Mouse (Mus musculus): ENCODE results near the gene Lrp4. TPM values are rescaled to one million over a fixed set of nuclear protein-coding genes. Genes with fewer than 3 reads are reported as not detected.
A peak's percentile ranks its signal among the peaks of the same experiment; 100 is the strongest.
"Not testable (repeated sequence)": the region's sequence is repeated elsewhere in the genome, so short reads cannot be mapped to it uniquely, and the experiment has no call there.

Lrp4 gene
- polyA plus RNA-seq, 1 experiment: 5.9 TPM

DNA sequence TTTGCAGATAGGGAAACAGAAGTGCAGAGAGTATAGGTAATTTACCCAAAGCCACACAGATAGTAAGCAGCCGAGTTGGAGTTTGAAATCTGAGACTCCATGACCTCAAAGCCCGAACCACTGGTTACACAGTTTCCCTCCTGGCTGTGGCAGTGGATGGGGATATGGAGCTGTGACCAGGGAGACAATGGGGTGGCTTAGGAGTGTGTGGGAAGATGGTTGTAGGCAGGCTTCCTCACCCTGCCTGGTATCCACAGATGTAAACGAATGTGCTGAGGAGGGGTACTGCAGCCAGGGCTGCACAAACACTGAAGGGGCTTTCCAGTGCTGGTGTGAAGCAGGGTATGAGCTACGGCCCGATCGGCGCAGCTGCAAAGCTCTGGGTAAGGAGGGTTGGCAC is 19.5 kb downstream of the Lrp4 start:
- Histone ChIP-seq H3K27me3 (ENCODE audit: control insufficient read depth, insufficient read depth, low read length) (no peaks in the 10 kb centered on the region), H3K27ac (ENCODE audit: insufficient read depth, low read length) (no peak overlapping the region), H3K4me1 (ENCODE audit: control insufficient read depth, insufficient read depth, low read length) (peaks cover 12% of the 10 kb centered on the region), H3K4me3 (replicated peaks; ENCODE audit: insufficient read depth, low read depth, low read length) (no peak overlapping the region)
- DNase-seq: no peak
- WGBS: 76% methylated on average over 7 of the region's 7 CpGs
- TF ChIP-seq CTCF (IDR thresholded peaks at IDR 0.05; ENCODE audit: borderline replicate concordance, insufficient read depth, low read depth, low read length) (no peak), POLR2A (IDR thresholded peaks at IDR 0.05; ENCODE audit: borderline replicate concordance, insufficient read depth, low read length) (no peak)

DNA sequence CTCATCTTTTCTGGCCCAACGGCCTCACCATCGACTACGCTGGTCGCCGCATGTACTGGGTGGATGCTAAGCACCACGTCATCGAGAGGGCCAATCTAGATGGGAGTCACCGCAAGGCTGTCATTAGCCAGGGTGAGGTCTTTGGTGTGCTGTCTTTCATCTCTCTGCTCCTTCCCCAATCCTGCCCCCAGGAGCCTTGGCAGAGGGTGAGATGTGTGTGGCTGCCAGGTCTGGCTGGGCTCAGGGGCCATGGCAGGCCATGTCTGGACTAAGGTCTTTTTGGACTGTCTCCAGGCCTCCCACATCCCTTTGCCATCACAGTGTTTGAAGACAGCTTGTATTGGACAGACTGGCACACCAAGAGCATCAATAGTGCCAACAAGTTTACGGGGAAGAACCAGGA is 23.1 kb downstream of the Lrp4 start:
- peak; percentile 60 to 72 for DNase-seq
- TF ChIP-seq CTCF (IDR thresholded peaks at IDR 0.05; ENCODE audit: borderline replicate concordance, insufficient read depth, low read depth, low read length): no peak
- TF ChIP-seq POLR2A (IDR thresholded peaks at IDR 0.05; ENCODE audit: borderline replicate concordance, insufficient read depth, low read length): no peak
- Histone ChIP-seq H3K4me1 (ENCODE audit: control insufficient read depth, insufficient read depth, low read length) (peaks cover 12% of the 10 kb centered on the region), H3K27me3 (ENCODE audit: control insufficient read depth, insufficient read depth, low read length) (no peaks in the 10 kb centered on the region), H3K4me3 (replicated peaks; ENCODE audit: insufficient read depth, low read depth, low read length) (no peak overlapping the region), H3K27ac (ENCODE audit: insufficient read depth, low read length) (no peak overlapping the region)
- WGBS: 33% methylated on average over 9 of the region's 9 CpGs

DNA sequence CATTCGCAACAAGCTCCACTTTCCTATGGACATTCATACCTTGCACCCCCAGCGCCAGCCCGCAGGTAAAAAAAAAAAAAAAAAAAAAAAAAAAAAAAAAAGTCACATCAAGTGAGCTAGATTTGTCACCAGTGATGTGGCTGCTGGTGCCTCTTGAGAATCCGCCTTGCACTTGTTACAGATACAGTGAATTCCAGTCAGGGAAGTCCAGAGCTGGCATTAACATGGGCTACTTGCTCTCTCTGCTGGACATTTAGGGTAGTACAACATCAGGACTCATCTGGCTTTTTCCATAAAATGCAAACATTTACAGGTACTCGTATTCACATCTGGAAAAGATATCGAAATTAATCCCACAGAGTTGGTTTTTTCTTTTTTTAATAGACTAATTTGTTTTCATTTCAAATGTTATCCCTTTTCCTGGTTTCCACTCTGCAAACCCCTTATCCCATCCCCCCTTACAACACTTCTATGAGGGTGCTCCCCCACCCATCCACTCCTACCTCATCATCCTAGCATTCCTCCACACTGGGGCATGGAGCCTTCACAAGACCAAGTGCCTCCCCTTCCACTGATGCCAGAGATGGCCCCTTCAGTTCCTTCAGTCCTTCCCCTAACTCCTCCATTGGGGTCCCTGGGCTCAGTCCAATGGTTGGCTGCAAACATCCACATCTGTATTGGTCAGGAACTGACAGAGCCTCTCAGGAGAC is 23.6 kb downstream of the Lrp4 start:
- Histone ChIP-seq H3K27me3 (ENCODE audit: control insufficient read depth, insufficient read depth, low read length) (no peaks in the 10 kb centered on the region), H3K27ac (ENCODE audit: insufficient read depth, low read length) (no peak overlapping the region), H3K4me3 (replicated peaks; ENCODE audit: insufficient read depth, low read depth, low read length) (no peak overlapping the region), H3K4me1 (ENCODE audit: control insufficient read depth, insufficient read depth, low read length) (peaks cover 12% of the 10 kb centered on the region)
- 25% methylated on average over 6 of the region's 6 CpGs for WGBS
- TF ChIP-seq CTCF (IDR thresholded peaks at IDR 0.05; ENCODE audit: borderline replicate concordance, insufficient read depth, low read depth, low read length): peak; percentile 64
- no peak for TF ChIP-seq POLR2A (IDR thresholded peaks at IDR 0.05; ENCODE audit: borderline replicate concordance, insufficient read depth, low read length)
- peak; percentile 62 to 80 for DNase-seq

DNA sequence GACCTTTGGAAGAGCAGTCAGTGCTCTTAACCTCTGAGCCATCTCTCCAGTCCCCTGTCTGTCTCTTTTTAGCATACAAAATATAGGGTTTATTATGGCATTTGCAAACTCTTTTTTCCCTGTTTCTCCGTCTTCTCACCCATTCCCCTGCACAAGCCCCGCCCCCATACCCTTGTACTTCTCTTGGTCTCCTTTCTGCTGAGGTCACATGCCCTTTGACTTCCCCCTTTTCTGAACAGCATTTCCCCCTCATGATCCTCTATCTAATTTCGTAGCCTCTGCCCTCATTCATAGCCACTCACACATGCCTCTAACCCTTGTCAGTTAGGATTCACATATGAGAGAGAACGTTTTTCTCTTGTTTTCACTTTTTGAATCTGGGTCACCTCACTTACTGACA is 27.4 kb downstream of the Lrp4 start:
- Histone ChIP-seq H3K4me1 (ENCODE audit: control insufficient read depth, insufficient read depth, low read length) (peaks cover 5% of the 10 kb centered on the region), H3K4me3 (replicated peaks; ENCODE audit: insufficient read depth, low read depth, low read length) (no peak overlapping the region), H3K27ac (ENCODE audit: insufficient read depth, low read length) (no peak overlapping the region), H3K27me3 (ENCODE audit: control insufficient read depth, insufficient read depth, low read length) (no peaks in the 10 kb centered on the region)
- DNase-seq: no peak
- 93% methylated on average over 4 of the region's 4 CpGs for WGBS
- no peak for TF ChIP-seq POLR2A (IDR thresholded peaks at IDR 0.05; ENCODE audit: borderline replicate concordance, insufficient read depth, low read length)
- TF ChIP-seq CTCF (IDR thresholded peaks at IDR 0.05; ENCODE audit: borderline replicate concordance, insufficient read depth, low read depth, low read length): no peak

DNA sequence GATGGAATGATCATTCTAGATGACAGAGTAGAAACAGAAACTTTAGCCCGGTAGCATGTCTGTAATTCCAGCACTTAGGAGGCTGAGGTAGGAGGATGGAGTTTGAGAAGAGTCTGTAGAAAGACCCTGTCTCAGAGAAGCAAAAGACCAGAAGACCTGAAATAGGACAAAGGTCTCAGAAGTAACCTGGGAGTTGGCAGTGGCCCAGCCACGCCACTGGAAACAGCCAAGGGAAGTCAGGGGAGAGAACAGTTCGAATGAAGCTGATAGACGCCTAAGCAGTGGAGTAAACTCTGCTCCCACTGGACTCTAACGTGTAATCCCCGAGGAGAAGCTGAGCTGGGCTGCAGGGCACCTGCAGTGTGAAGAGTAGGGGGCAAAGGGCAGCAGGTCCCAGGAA is 27.9 kb downstream of the Lrp4 start:
- Histone ChIP-seq H3K27ac (ENCODE audit: insufficient read depth, low read length) (no peak overlapping the region), H3K27me3 (ENCODE audit: control insufficient read depth, insufficient read depth, low read length) (no peaks in the 10 kb centered on the region), H3K4me3 (replicated peaks; ENCODE audit: insufficient read depth, low read depth, low read length) (no peak overlapping the region), H3K4me1 (ENCODE audit: control insufficient read depth, insufficient read depth, low read length) (peaks cover 3% of the 10 kb centered on the region)
- 75% methylated on average over 6 of the region's 6 CpGs for WGBS
- DNase-seq: no peak
- no peak for TF ChIP-seq CTCF (IDR thresholded peaks at IDR 0.05; ENCODE audit: borderline replicate concordance, insufficient read depth, low read depth, low read length)
- TF ChIP-seq POLR2A (IDR thresholded peaks at IDR 0.05; ENCODE audit: borderline replicate concordance, insufficient read depth, low read length): no peak

DNA sequence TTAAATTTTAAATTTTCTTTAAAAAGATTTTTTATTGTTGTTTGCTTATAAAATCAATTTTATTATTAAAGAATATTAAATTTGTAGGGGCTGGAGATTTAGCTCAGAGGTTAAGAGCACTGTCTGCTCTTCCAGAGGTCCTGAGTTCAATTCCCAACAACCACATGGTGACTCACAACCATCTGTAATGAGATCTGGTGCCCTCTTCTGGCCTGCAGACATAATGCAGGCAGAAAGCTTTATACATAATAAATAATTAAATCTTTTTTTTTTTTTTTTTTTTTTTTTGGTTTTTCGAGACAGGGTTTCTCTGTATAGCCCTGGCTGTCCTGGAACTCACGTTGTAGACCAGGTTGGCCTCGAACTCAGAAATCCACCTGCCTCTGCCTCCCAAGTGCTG is 30.0 kb downstream of the Lrp4 start:
- WGBS: 45% methylated on average over 3 of the region's 3 CpGs
- DNase-seq: not testable (repeated sequence)

DNA sequence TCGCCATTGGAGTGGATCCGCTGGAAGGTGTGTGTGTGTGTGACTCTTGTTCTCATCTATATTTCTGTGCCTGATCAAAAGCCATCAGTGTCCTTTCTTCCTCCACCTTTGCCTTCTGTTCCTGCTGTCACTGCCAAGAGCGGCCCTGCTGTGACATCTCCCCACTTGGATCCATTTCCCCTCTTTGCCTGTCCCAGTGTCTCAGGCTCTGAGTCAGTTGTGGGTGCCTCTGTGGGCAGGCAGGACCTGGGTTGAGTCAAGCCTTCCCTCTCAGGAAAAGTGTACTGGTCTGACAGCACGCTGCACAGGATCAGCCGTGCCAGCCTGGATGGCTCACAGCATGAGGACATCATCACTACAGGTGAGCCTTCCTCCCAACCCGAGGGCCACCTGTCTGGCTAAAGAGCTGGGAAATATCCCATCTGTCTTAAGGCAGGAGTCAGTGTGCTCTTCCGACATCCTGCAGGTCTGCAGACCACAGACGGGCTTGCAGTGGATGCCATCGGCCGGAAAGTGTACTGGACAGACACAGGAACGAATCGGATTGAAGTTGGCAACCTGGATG is 34.8 kb downstream of the Lrp4 start:
- Histone ChIP-seq H3K4me1 (ENCODE audit: control insufficient read depth, insufficient read depth, low read length) (peaks cover 32% of the 10 kb centered on the region), H3K4me3 (replicated peaks; ENCODE audit: insufficient read depth, low read depth, low read length) (no peak overlapping the region), H3K27ac (ENCODE audit: insufficient read depth, low read length) (peak overlapping the region; percentile 89), H3K27me3 (ENCODE audit: control insufficient read depth, insufficient read depth, low read length) (no peaks in the 10 kb centered on the region)
- TF ChIP-seq CTCF (IDR thresholded peaks at IDR 0.05; ENCODE audit: borderline replicate concordance, insufficient read depth, low read depth, low read length) (no peak), POLR2A (IDR thresholded peaks at IDR 0.05; ENCODE audit: borderline replicate concordance, insufficient read depth, low read length) (0 out of 2 replicates have a peak, but pooled peaks have one; percentile 30)
- 10% methylated on average over 12 of the region's 12 CpGs for WGBS
- peak; percentile 90 to 96 for DNase-seq

More for the DNA sequence above, 30.0 kb downstream of the Lrp4 start:
- H3K27ac ChIP-seq (ENCODE audit: insufficient read depth, low read length); H3K4me3 ChIP-seq (replicated peaks; ENCODE audit: insufficient read depth, low read depth, low read length); H3K27me3 ChIP-seq (ENCODE audit: control insufficient read depth, insufficient read depth, low read length); H3K4me1 ChIP-seq (ENCODE audit: control insufficient read depth, insufficient read depth, low read length): not testable (repeated sequence)
- peak; percentile 12; the same call in 1 of the 2 replicates for TF ChIP-seq CTCF (IDR thresholded peaks at IDR 0.05; ENCODE audit: borderline replicate concordance, insufficient read depth, low read depth, low read length)

DNA sequence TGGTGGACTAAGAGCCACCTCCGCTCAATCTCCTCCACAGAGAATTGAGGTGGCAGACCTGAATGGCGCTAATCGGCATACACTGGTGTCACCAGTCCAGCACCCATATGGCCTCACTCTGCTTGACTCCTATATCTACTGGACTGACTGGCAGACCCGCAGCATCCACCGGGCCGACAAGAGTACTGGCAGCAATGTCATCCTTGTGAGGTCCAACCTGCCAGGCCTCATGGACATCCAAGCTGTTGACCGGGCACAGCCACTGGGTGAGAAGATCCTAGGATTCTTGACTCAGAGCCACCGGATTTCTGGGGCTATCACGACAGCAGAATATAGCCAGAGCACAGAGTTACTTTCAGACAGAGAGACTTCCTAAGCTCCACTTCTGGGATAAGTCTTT is 36.7 kb downstream of the Lrp4 start:
- H3K4me3 ChIP-seq (replicated peaks; ENCODE audit: insufficient read depth, low read depth, low read length): no peak overlapping the region
- no peaks in the 10 kb centered on the region for H3K27me3 ChIP-seq (ENCODE audit: control insufficient read depth, insufficient read depth, low read length)
- no peak for TF ChIP-seq POLR2A (IDR thresholded peaks at IDR 0.05; ENCODE audit: borderline replicate concordance, insufficient read depth, low read length)
- no peak for TF ChIP-seq CTCF (IDR thresholded peaks at IDR 0.05; ENCODE audit: borderline replicate concordance, insufficient read depth, low read depth, low read length)
- 11% methylated on average over 9 of the region's 9 CpGs for WGBS
- peak overlapping the region; percentile 76 for H3K27ac ChIP-seq (ENCODE audit: insufficient read depth, low read length)
- peaks cover 32% of the 10 kb centered on the region for H3K4me1 ChIP-seq (ENCODE audit: control insufficient read depth, insufficient read depth, low read length)
- DNase-seq: peak; percentile 82 to 90
